Mouse (Mus musculus): ENCODE measurements around the gene Golt1a. TPM values are rescaled to one million over a fixed set of nuclear protein-coding genes. Genes with fewer than 3 reads are reported as not detected.
A peak's percentile ranks its signal among the peaks of the same experiment; 100 is the strongest.

The Golt1a gene
- polyA plus RNA-seq, 1 experiment from 2014 or later, result 15.4 TPM

DNA sequence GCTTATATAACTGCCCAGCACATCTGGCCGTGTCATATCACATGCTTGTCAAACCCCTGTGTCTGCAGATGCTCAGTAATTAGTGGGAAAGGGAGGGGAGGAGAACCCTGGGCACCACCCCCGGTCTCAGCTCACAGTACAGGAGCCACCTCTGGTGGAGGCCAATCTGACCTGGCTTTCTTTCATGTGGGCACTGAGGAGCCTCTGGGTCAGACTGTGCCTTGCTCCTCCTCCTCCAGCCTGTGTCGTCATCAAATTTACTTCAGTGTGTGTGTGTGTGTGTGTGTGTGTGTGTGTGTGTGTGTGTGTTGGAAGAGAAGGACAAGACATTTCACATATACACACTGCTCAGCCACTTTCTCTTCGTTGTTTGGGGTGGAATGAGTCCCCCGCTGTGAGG is 13.7 kb downstream of the Golt1a start:
- Histone ChIP-seq H3K9me3 (replicated peaks; ENCODE audit: low read length) (no peaks in the 10 kb centered on the region), H3K9ac (ENCODE audit: low read depth, low read length) (no peak overlapping the region), H3K4me3 (replicated peaks; ENCODE audit: low read depth, low read length) (no peak overlapping the region), H3K36me3 (ENCODE audit: insufficient read depth, low read length) (no peaks in the 10 kb centered on the region), H3K4me2 (ENCODE audit: low read length) (no peak overlapping the region), H3K27ac (no peak overlapping the region), H3K27me3 (ENCODE audit: insufficient read depth, low read length) (no peaks in the 10 kb centered on the region), H3K4me1 (replicated peaks; ENCODE audit: insufficient read depth, low read length) (no peaks in the 10 kb centered on the region)
- no peak for TF ChIP-seq CTCF (IDR thresholded peaks at IDR 0.05; ENCODE audit: low read depth)
- DNase-seq (ENCODE audit: low spot score) (peak; percentile 49), ATAC-seq (replicated peaks; ENCODE audit: low FRiP score, low read depth) (peak; percentile 82)
- WGBS, result 25% methylated on average over 5 of the region's 5 CpGs

DNA sequence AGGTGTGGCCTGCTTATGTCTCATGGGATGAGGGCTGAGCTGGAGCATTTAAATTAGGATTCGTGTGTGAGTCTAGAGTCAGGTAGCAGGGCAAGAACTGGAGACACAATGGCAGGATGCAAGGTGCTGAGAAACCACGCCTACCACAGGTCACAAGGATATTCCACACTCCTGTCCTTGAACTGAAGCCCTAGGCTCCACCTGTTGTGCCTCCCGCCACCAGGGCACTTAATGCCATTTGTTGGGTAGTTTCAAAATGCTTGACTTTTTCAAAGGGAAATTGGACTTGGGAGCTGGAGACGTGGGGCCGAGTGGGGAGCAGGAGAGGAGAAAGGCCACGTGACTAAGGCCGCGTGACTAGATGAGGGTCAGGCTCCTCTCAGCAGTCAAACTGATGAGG is 16.4 kb downstream of the Golt1a start:
- H3K36me3 ChIP-seq (ENCODE audit: insufficient read depth, low read length), result no peaks in the 10 kb centered on the region
- ATAC-seq (replicated peaks; ENCODE audit: low FRiP score, low read depth), result no peak
- H3K9ac ChIP-seq (ENCODE audit: low read depth, low read length), result no peak overlapping the region
- TF ChIP-seq CTCF (IDR thresholded peaks at IDR 0.05; ENCODE audit: low read depth), result no peak
- no peak overlapping the region for H3K4me2 ChIP-seq (ENCODE audit: low read length)
- H3K4me1 ChIP-seq (replicated peaks; ENCODE audit: insufficient read depth, low read length), result peaks cover 6% of the 10 kb centered on the region
- no peak overlapping the region for H3K4me3 ChIP-seq (replicated peaks; ENCODE audit: low read depth, low read length)
- DNase-seq (ENCODE audit: low spot score), result no peak
- no peaks in the 10 kb centered on the region for H3K9me3 ChIP-seq (replicated peaks; ENCODE audit: low read length)
- no peaks in the 10 kb centered on the region for H3K27me3 ChIP-seq (ENCODE audit: insufficient read depth, low read length)
- 78% methylated on average over 8 of the region's 8 CpGs for WGBS
- H3K27ac ChIP-seq, result no peak overlapping the region

DNA sequence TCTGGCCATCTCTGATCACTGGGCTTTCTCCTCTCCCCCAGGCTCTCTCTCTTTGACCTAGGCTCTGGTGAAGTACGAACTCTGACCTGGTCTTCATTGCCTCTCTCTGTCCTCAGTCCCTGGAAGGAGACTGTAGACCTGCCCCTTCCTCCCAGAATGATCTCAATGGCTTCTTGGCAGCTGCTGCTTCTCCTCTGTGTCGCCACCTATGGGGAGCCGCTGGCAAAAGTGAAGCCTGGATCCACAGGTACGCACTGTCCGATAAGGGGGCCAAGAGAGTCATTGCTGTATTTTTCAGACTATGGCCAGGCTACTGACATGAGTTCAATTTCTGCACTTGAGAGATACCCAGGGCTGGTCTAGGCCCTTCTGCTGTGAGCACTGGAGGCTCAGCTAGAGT is 17.5 kb downstream of the Golt1a start:
- TF ChIP-seq CTCF (IDR thresholded peaks at IDR 0.05; ENCODE audit: low read depth), result peak; percentile 36; the same call in 1 of the 2 replicates
- H3K4me3 ChIP-seq (replicated peaks; ENCODE audit: low read depth, low read length), result no peak overlapping the region

DNA sequence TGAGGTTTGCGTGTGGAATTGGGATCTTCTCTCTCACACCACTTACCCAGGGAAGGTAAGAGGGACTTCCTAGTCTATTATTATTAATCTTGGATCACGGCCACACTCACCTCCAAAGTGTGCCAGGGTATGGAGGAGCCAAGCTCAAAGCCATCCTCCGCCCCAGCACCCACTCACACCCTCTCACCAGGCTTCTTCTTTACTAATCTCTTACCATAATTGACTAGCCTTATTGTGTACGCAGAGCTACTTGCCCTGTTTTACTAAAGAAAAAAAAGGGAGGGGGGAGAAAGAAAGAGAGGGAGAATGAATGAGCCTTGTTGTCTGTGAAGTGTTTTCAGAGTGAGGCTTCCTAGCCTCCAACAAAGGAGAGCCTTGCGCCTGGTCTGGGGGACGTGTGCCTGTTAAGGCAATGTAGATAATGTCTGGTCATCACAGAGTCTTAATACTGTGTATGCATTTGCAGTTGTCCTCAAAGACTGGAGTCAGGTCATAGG is 18.7 kb downstream of the Golt1a start:
- no peak for TF ChIP-seq CTCF (IDR thresholded peaks at IDR 0.05; ENCODE audit: low read depth)
- Histone ChIP-seq H3K4me1 (replicated peaks; ENCODE audit: insufficient read depth, low read length) (peaks cover 6% of the 10 kb centered on the region), H3K9ac (ENCODE audit: low read depth, low read length) (no peak overlapping the region), H3K4me2 (ENCODE audit: low read length) (no peak overlapping the region), H3K9me3 (replicated peaks; ENCODE audit: low read length) (no peaks in the 10 kb centered on the region), H3K27ac (no peak overlapping the region), H3K36me3 (ENCODE audit: insufficient read depth, low read length) (no peaks in the 10 kb centered on the region), H3K4me3 (replicated peaks; ENCODE audit: low read depth, low read length) (no peak overlapping the region), H3K27me3 (ENCODE audit: insufficient read depth, low read length) (no peaks in the 10 kb centered on the region)
- 91% methylated on average over 6 of the region's 6 CpGs for WGBS
- DNase-seq (ENCODE audit: low spot score) (no peak), ATAC-seq (replicated peaks; ENCODE audit: low FRiP score, low read depth) (no peak)

More for the DNA sequence above, 17.5 kb downstream of the Golt1a start:
- Histone ChIP-seq H3K27me3 (ENCODE audit: insufficient read depth, low read length) (no peaks in the 10 kb centered on the region), H3K4me1 (replicated peaks; ENCODE audit: insufficient read depth, low read length) (peaks cover 6% of the 10 kb centered on the region), H3K9me3 (replicated peaks; ENCODE audit: low read length) (no peaks in the 10 kb centered on the region), H3K4me2 (ENCODE audit: low read length) (no peak overlapping the region), H3K27ac (no peak overlapping the region), H3K36me3 (ENCODE audit: insufficient read depth, low read length) (no peaks in the 10 kb centered on the region), H3K9ac (ENCODE audit: low read depth, low read length) (no peak overlapping the region)
- ATAC-seq (replicated peaks; ENCODE audit: low FRiP score, low read depth) (no peak), DNase-seq (ENCODE audit: low spot score) (no peak)
- 66% methylated on average over 5 of the region's 5 CpGs for WGBS

DNA sequence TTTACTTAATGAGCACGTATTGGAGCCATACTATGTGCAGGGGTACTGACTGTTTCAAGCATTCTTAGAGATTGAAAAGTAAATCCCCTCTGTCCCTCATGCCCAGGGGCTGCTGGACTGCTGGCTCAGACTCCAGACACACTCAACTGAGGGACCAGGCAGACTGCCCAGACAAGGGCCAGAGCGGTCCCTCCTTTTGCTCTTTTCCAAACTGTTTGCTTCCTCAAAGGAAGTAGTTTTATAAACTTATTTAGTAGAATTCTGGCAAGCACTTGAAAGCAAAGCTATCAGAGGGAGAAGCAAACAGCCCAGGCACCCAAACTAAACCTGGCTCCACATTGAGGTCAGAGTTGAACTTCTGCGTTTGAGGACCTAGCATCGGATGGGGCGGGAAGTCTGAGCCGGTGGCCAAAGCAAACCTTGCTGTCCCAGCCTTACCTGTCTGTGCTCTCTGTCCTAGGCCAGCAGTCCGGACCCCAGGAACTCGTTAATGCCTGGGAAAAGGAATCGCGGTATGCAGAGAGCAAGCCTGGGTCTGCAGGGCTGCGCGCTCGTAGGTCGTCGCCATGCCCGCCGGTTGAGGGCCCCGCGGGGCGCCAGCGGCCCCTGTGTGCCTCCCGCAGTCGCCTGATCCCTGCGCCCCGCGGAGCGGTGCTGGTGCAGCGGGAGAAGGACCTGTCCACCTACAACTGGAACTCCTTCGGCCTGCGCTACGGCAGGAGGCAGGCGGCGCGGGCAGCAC is 19.5 kb downstream of the Golt1a start:
- H3K9me3 ChIP-seq (replicated peaks; ENCODE audit: low read length), result no peaks in the 10 kb centered on the region
- ATAC-seq (replicated peaks; ENCODE audit: low FRiP score, low read depth) (no peak), DNase-seq (ENCODE audit: low spot score) (no peak)
- peaks cover 6% of the 10 kb centered on the region for H3K4me1 ChIP-seq (replicated peaks; ENCODE audit: insufficient read depth, low read length)
- H3K9ac ChIP-seq (ENCODE audit: low read depth, low read length), result peak overlapping the region; percentile 35; the same call in 1 of the 2 replicates
- no peaks in the 10 kb centered on the region for H3K27me3 ChIP-seq (ENCODE audit: insufficient read depth, low read length)
- peak overlapping the region; percentile 21; the same call in 1 of the 2 replicates for H3K4me3 ChIP-seq (replicated peaks; ENCODE audit: low read depth, low read length)
- H3K27ac ChIP-seq, result no peak overlapping the region
- 0 out of 2 replicates have a peak, but pooled peaks have one; percentile 5 for TF ChIP-seq CTCF (IDR thresholded peaks at IDR 0.05; ENCODE audit: low read depth)
- no peaks in the 10 kb centered on the region for H3K36me3 ChIP-seq (ENCODE audit: insufficient read depth, low read length)
- peak overlapping the region; percentile 50 for H3K4me2 ChIP-seq (ENCODE audit: low read length)
- 9% methylated on average over 34 of the region's 34 CpGs for WGBS

DNA sequence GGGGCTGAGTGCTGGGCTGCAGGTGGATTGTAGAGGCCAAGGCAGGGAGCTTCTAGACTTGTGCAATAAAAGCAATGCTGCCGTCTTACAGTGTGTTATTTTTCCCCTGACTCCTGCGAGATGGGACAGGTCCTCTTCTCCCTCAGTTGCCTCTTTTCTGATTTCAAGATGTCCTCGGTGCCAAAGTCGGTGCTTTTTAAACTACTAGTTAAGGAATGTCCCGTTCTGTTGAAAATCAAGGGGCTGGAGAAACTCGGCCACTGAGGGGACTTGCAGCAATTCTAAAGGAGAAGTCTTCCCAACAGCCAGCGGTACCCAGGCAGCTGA is 20.0 kb downstream of the Golt1a start:
- peak overlapping the region; percentile 35; the same call in 1 of the 2 replicates for H3K9ac ChIP-seq (ENCODE audit: low read depth, low read length)
- no peaks in the 10 kb centered on the region for H3K36me3 ChIP-seq (ENCODE audit: insufficient read depth, low read length)
- H3K27me3 ChIP-seq (ENCODE audit: insufficient read depth, low read length), result no peaks in the 10 kb centered on the region
- H3K4me1 ChIP-seq (replicated peaks; ENCODE audit: insufficient read depth, low read length), result peaks cover 6% of the 10 kb centered on the region
- DNase-seq (ENCODE audit: low spot score), result no peak
- H3K9me3 ChIP-seq (replicated peaks; ENCODE audit: low read length), result no peaks in the 10 kb centered on the region
- no peak for TF ChIP-seq CTCF (IDR thresholded peaks at IDR 0.05; ENCODE audit: low read depth)
- peak overlapping the region; percentile 50 for H3K4me2 ChIP-seq (ENCODE audit: low read length)
- WGBS, result 27% methylated on average over 7 of the region's 7 CpGs
- ATAC-seq (replicated peaks; ENCODE audit: low FRiP score, low read depth), result no peak
- peak overlapping the region; percentile 21; the same call in 1 of the 2 replicates for H3K4me3 ChIP-seq (replicated peaks; ENCODE audit: low read depth, low read length)
- no peak overlapping the region for H3K27ac ChIP-seq
